Mouse (Mus musculus) MEL (cell line): ENCODE results near the gene Cd180. TPM values are rescaled to one million over a fixed set of nuclear protein-coding genes. Genes with fewer than 3 reads are reported as not detected.
A peak's percentile ranks its signal among the peaks of the same experiment; 100 is the strongest.

Experiments
- DNase-seq: peaks from one replicate; pipeline ENCODE4 v3.0.0; 2011; ENCODE audit warnings: low read depth, low spot score
- H3K27ac ChIP-seq: 2 replicates; pipeline ENCODE4 v1.5.1; 2012; ENCODE audit warnings: low read depth, mild to moderate bottlenecking, control low read depth, low read length, moderate library complexity; ENCODE audit not compliant: control insufficient read depth
- H3K27me3 ChIP-seq, 2 experiments: fragments of 150-350 bp in 1 of 2; sonication (generic) in 1 of 2; 2 replicates each; pipeline ENCODE4 v1.6.1; 2012; ENCODE audit warnings: low read length in 2 of 2, mild to moderate bottlenecking in 2 of 2, improper control_type of control experiment in 1 of 2, moderate library complexity in 1 of 2; ENCODE audit not compliant: insufficient read depth in 2 of 2, control insufficient read depth in 1 of 2
- H3K36me3 ChIP-seq, 2 experiments: 2 replicates each; pipeline ENCODE4 v1.6.1; 2012 to 2014; ENCODE audit warnings: low read length in 2 of 2, improper control_type of control experiment in 1 of 2, inconsistent platforms in 1 of 2, mild to moderate bottlenecking in 1 of 2; ENCODE audit not compliant: insufficient read depth in 2 of 2, control insufficient read depth in 1 of 2
- H3K4me1 ChIP-seq, 2 experiments: fragments of 150-350 bp in 1 of 2; sonication (generic) in 1 of 2; 2 replicates each; pipeline ENCODE4 v1.6.1; 2012; ENCODE audit warnings: low read length in 2 of 2, improper control_type of control experiment in 1 of 2, mild to moderate bottlenecking in 1 of 2; ENCODE audit not compliant: insufficient read depth in 2 of 2, control insufficient read depth in 1 of 2
- H3K4me3 ChIP-seq, 2 experiments: fragments of 150-350 bp in 1 of 2; sonication (generic) in 1 of 2; 2 replicates each; pipeline ENCODE4 v1.5.1; 2012; ENCODE audit warnings: low read depth in 2 of 2, low read length in 2 of 2, mild to moderate bottlenecking in 2 of 2, moderate library complexity in 2 of 2, control low read depth in 1 of 2, improper control_type of control experiment in 1 of 2; ENCODE audit not compliant: control insufficient read depth in 1 of 2, insufficient read depth in 1 of 2
- H3K79me2 ChIP-seq: 2 replicates; pipeline ENCODE4 v1.6.1; 2012; ENCODE audit warnings: mild to moderate bottlenecking, low read length, moderate library complexity; ENCODE audit not compliant: control insufficient read depth, poor library complexity, insufficient read depth
- H3K9ac ChIP-seq: 2 replicates; pipeline ENCODE4 v1.6.1; 2012; ENCODE audit warnings: low read depth, mild to moderate bottlenecking, control low read depth, low read length, moderate library complexity; ENCODE audit not compliant: control insufficient read depth, poor library complexity, severe bottlenecking
- H3K9me3 ChIP-seq: fragments of 150-350 bp; sonication (generic); replicated peaks from 2 replicates; pipeline ENCODE4 v1.6.1; 2012; ENCODE audit warnings: mild to moderate bottlenecking, low read length, improper control_type of control experiment, moderate library complexity; ENCODE audit not compliant: insufficient read depth
- CHD2 ChIP-seq: IDR thresholded peaks from 2 replicates; pipeline ENCODE4 v1.6.1; 2011; ENCODE audit warnings: low read length, improper control_type of control experiment
- ETS1 ChIP-seq: IDR thresholded peaks from 2 replicates; pipeline ENCODE4 v1.6.1; 2012; ENCODE audit warnings: low read depth, mild to moderate bottlenecking, inconsistent platforms, low read length, improper control_type of control experiment, moderate library complexity
- GATA1 ChIP-seq: IDR thresholded peaks from 2 replicates; pipeline ENCODE4 v1.6.1; 2011; ENCODE audit warnings: low read depth, low read length, improper control_type of control experiment
- JUND ChIP-seq: IDR thresholded peaks from 2 replicates; pipeline ENCODE4 v1.6.1; 2011; ENCODE audit warnings: low read depth, mild to moderate bottlenecking, improper control_type of control experiment, low read length
- KAT2A ChIP-seq: conservative IDR thresholded peaks from 2 replicates; pipeline ENCODE4 v1.6.1; 2012; ENCODE audit warnings: low read depth, low read length, improper control_type of control experiment, inconsistent platforms
- MAX ChIP-seq: IDR thresholded peaks from 2 replicates; pipeline ENCODE4 v1.6.1; 2011; ENCODE audit warnings: low read length, improper control_type of control experiment
- MAZ ChIP-seq: IDR thresholded peaks from 2 replicates; pipeline ENCODE4 v1.6.1; 2012; ENCODE audit warnings: low read depth, mild to moderate bottlenecking, inconsistent platforms, low read length, improper control_type of control experiment
- MEF2A ChIP-seq: IDR thresholded peaks from 2 replicates; pipeline ENCODE4 v1.6.1; 2014; ENCODE audit warnings: low read depth, mild to moderate bottlenecking, inconsistent platforms, low read length, improper control_type of control experiment; ENCODE audit not compliant: poor library complexity, insufficient replicate concordance, severe bottlenecking; ENCODE audit errors: extremely low read depth
- MYC ChIP-seq: IDR thresholded peaks from 2 replicates; pipeline ENCODE4 v1.6.1; 2011; ENCODE audit warnings: low read depth, mild to moderate bottlenecking, low read length, improper control_type of control experiment, moderate library complexity
- NRF1 ChIP-seq: IDR thresholded peaks from 2 replicates; pipeline ENCODE4 v1.6.1; 2014; ENCODE audit warnings: low read depth, mild to moderate bottlenecking, inconsistent platforms, low read length, improper control_type of control experiment, moderate library complexity; ENCODE audit not compliant: poor library complexity, insufficient read depth, severe bottlenecking
- RAD21 ChIP-seq: IDR thresholded peaks from 2 replicates; pipeline ENCODE4 v1.6.1; 2011; ENCODE audit warnings: mild to moderate bottlenecking, low read depth, low read length, improper control_type of control experiment
- RCOR1 ChIP-seq: IDR thresholded peaks from 2 replicates; pipeline ENCODE4 v1.6.1; 2012; ENCODE audit warnings: low read depth, mild to moderate bottlenecking, inconsistent platforms, low read length, improper control_type of control experiment
- TAL1 ChIP-seq: IDR thresholded peaks from 2 replicates; pipeline ENCODE4 v1.6.1; 2012; ENCODE audit warnings: mild to moderate bottlenecking, inconsistent platforms, low read length, moderate library complexity, mixed read lengths
- TCF12 ChIP-seq: IDR thresholded peaks from 2 replicates; pipeline ENCODE4 v1.6.1; 2014; ENCODE audit warnings: low read depth, mild to moderate bottlenecking, inconsistent platforms, low read length, improper control_type of control experiment, moderate library complexity
- UBTF ChIP-seq: IDR thresholded peaks from 2 replicates; pipeline ENCODE4 v1.6.1; 2012; ENCODE audit warnings: low read depth, mild to moderate bottlenecking, inconsistent platforms, low read length, improper control_type of control experiment, moderate library complexity, borderline replicate concordance; ENCODE audit not compliant: insufficient read depth
- USF1 ChIP-seq: IDR thresholded peaks from 2 replicates; pipeline ENCODE4 v1.6.1; 2014; ENCODE audit warnings: low read depth, mild to moderate bottlenecking, inconsistent platforms, low read length, improper control_type of control experiment, moderate library complexity
- USF2 ChIP-seq, 2 experiments: IDR thresholded peaks; 2 replicates each; pipeline ENCODE4 v1.6.1; 2011 to 2012; ENCODE audit warnings: improper control_type of control experiment in 2 of 2, low read length in 2 of 2, borderline replicate concordance in 1 of 2, inconsistent platforms in 1 of 2, low read depth in 1 of 2, mild to moderate bottlenecking in 1 of 2; ENCODE audit not compliant: insufficient read depth in 1 of 2
- ZMIZ1 ChIP-seq: IDR thresholded peaks from 2 replicates; pipeline ENCODE4 v1.6.1; 2012; ENCODE audit warnings: low read depth, mild to moderate bottlenecking, inconsistent platforms, low read length, improper control_type of control experiment, moderate library complexity
- ZNF384 ChIP-seq: IDR thresholded peaks from 2 replicates; pipeline ENCODE4 v1.6.1; 2012; ENCODE audit warnings: low read depth, mild to moderate bottlenecking, inconsistent platforms, low read length, improper control_type of control experiment
- polyA plus RNA-seq, 2 experiments: library from polyadenylated mRNA; stranded (reverse) in 1 of 2; unstranded in 1 of 2; fragments of >175 nt in 1 of 2; fragments of >200 nt in 1 of 2; gene quantifications; 2 replicates each; pipeline versions ENCODE4 v1.2.1 to v1.2.4; 2012; ENCODE audit warnings: low replicate concordance in 2 of 2, low read depth in 1 of 2; ENCODE audit not compliant: insufficient read length in 2 of 2, insufficient read depth in 1 of 2, missing spikeins in 1 of 2
- total RNA-seq: library from RNA; depleted of rRNA; stranded (reverse); fragments of 300-350 nt; gene quantifications from 2 replicates; pipeline ENCODE4 v1.2.3, GENCODE M21; 2012

Cd180 gene
- total and polyA plus RNA-seq, 3 experiments, result 0.12 to 1.8 TPM; not detected in 1

DNA sequence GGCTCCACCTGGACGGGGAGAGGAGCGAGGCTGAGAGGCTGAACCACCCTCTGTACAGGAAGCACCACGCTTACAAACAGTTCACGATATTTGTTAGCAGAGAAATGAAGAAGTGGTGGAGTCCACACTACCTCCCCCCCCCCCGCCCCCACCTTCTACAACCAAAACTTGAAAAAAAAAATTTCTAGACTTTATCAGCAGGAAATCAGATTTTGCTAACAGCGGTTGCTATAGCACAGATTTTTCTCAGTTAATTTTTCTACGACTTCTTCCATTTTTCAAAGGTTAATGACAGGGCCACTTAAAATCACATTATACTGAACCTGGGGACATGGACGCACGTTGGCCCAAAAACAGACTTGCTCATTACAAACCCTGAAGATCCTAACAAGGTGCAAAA, 68.1 kb downstream of the Cd180 start:
- peaks cover 0 to 31% of the 10 kb centered on the region in 2 experiments; a peak in 3 of 4 replicates for H3K36me3 ChIP-seq
- no peak overlapping the region for H3K4me3 ChIP-seq
- TF ChIP-seq GATA1, result no peak
- TF ChIP-seq MEF2A, result no peak
- TF ChIP-seq RCOR1, result peak; percentile 85
- peak; percentile 75 for TF ChIP-seq ZNF384
- TF ChIP-seq MAZ, result no peak
- TF ChIP-seq UBTF, result no peak
- TF ChIP-seq MYC, result no peak
- no peak for TF ChIP-seq USF2 (IDR thresholded peaks at IDR 0.05; ENCODE audit: borderline replicate concordance in 1 of 2, insufficient read depth in 1 of 2, low read depth in 1 of 2, low read length in 2 of 2)
- H3K9me3 ChIP-seq, result no peaks in the 10 kb centered on the region
- no peaks in the 10 kb centered on the region for H3K27me3 ChIP-seq
- peaks cover 25 to 36% of the 10 kb centered on the region in 2 experiments for H3K4me1 ChIP-seq
- H3K27ac ChIP-seq, result no peak overlapping the region
- no peak for DNase-seq
- no peak overlapping the region for H3K9ac ChIP-seq
- no peaks in the 10 kb centered on the region for H3K79me2 ChIP-seq

DNA sequence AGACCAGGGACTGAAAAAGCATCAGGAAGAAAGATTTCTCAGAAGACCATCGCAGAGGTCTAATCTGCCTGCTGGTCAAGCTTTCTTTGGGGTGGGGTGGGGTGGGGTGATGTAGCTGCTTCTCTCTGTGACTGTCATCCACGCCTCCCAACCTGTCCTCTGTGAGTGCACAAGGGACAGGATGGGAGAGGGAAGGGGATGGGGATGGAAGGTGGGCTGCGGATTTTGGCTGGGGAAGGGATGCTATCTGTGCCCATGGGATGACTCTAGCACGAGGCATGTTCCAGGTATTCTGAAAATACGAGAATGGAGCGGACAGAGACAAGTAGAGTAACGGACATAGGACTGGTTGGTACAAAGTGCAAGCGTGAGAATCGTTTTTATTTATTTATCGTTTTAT, 68.8 kb downstream of the Cd180 start:
- Histone ChIP-seq H3K9ac (no peak overlapping the region), H3K27me3 (no peaks in the 10 kb centered on the region), H3K79me2 (no peaks in the 10 kb centered on the region), H3K9me3 (no peaks in the 10 kb centered on the region), H3K4me1 (peaks cover 31 to 43% of the 10 kb centered on the region in 2 experiments), H3K36me3 (peaks cover 0 to 39% of the 10 kb centered on the region in 2 experiments; a peak in 3 of 4 replicates), H3K27ac (no peak overlapping the region), H3K4me3 (no peak overlapping the region)
- no peak for TF ChIP-seq USF1
- TF ChIP-seq JUND, result no peak
- TF ChIP-seq ETS1, result no peak
- TF ChIP-seq UBTF, result no peak
- no peak for TF ChIP-seq RAD21
- no peak for TF ChIP-seq KAT2A
- TF ChIP-seq MAX, result no peak
- TF ChIP-seq ZMIZ1, result no peak
- no peak for TF ChIP-seq TAL1
- no peak for TF ChIP-seq CHD2
- TF ChIP-seq MAZ, result no peak
- no peak for TF ChIP-seq MYC
- no peak for TF ChIP-seq TCF12
- no peak for TF ChIP-seq NRF1
- TF ChIP-seq GATA1, result no peak
- no peak for DNase-seq
